Mouse (Mus musculus) cerebellum, postnatal 10 days (tissue): ENCODE data around the gene Pgs1.

Experiments
- DNase-seq, 2 experiments: peaks; one replicate each; pipeline ENCODE4 v3.0.0; 2021; ENCODE audit warnings: mixed read lengths in 2 of 2

Gene Pgs1

GRCm38 (mm10) chr11:117977694-117978360 is 8.3 kb upstream of the Pgs1 start:
- DNase-seq = peak; percentile 40 to 64

DNA sequence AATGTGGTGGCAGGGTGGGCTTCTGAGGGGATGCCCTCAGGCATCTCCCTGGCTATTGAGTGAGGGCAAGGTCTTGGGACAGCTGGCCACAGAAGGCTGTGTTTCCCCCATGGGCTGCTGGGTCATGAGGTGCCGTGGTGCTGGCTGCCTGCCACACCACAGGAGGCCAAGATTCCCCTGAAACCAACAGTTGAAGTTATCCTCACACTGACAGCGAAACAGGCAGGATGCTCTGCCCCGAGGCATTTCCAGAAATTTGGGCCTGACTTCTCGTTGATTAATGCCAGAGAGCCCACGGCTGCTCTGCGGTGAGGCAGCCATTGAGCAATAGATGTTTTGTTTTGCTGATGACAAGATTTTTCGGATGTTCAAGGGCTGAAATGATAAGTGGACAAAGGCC is 6.7 kb upstream of the Pgs1 start:
- DNase-seq = peak in 1 of 2 experiments; percentile 28

DNA sequence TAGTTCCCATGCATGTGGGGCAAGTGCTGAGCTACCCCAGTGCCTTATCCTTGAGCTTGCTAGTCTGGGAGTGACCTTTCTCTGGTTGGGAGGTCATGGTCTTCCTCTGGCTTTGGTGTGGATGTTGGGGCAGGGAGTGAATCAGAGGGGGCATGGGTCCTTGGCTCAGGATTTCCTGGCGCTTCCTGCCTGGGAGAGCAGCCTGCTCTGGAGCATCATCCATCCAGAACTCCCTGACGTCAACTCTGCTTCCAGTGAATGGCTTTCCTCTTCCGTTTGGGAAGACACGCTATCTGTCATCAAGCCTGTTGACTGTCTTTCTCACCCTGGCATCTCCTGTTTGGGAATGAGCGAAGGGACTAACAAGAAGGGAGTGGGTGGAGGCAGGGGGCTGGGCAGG is 3.7 kb upstream of the Pgs1 start:
- DNase-seq = no peak

GRCm38 (mm10) chr11:117983770-117984169 is 2.3 kb upstream of the Pgs1 start:
- no peak for DNase-seq

DNA sequence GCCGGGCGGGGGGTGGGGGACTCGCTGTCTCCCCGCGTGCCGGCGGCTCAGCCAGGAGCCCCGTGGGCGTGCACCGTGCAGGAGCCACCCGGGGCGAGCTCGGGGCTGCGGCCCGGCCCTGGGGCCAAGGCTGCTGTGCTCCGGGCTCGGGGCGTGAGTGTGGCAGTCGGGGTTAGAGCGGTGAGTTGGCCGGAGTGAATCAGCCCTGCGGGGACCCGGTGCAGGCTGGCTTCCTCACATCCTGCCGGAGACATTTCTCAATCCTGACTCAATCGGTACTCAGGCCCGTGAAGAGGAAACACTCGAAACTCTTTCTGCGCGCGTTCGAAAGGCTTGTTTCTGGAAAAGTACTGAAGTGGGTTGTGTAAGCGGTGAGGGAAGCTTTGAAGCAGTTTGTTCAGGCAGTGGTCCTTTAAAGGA is 950 bp downstream of the Pgs1 start:
- DNase-seq = peak in 1 of 2 experiments; percentile 61

DNA sequence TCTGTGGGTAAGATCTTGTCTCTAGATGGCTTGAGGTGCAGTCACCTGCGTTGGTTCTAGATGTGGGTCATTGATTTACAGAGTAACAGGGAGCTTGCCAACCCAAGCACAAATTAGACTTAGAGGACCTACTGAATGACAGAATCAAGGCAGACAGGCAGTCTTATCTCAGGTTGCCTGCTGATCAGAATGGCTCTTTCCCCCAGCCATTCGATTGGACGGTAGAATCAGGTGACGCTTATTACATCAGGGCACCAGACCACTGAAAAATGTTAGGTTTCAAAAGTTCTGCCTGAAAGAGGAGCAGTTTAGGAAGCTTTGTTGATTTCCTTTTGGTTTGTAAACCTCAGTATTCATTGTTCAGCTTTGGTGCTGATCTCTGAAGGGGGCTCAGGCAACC is 1.9 kb downstream of the Pgs1 start:
- DNase-seq = no peak

- DNase-seq = no peak
Measured at GRCm38 (mm10) chr11:117989241-117989640, 3.1 kb downstream of the Pgs1 start.

GRCm38 (mm10) chr11:117989926-117990325 is 3.8 kb downstream of the Pgs1 start:
- no peak for DNase-seq

DNA sequence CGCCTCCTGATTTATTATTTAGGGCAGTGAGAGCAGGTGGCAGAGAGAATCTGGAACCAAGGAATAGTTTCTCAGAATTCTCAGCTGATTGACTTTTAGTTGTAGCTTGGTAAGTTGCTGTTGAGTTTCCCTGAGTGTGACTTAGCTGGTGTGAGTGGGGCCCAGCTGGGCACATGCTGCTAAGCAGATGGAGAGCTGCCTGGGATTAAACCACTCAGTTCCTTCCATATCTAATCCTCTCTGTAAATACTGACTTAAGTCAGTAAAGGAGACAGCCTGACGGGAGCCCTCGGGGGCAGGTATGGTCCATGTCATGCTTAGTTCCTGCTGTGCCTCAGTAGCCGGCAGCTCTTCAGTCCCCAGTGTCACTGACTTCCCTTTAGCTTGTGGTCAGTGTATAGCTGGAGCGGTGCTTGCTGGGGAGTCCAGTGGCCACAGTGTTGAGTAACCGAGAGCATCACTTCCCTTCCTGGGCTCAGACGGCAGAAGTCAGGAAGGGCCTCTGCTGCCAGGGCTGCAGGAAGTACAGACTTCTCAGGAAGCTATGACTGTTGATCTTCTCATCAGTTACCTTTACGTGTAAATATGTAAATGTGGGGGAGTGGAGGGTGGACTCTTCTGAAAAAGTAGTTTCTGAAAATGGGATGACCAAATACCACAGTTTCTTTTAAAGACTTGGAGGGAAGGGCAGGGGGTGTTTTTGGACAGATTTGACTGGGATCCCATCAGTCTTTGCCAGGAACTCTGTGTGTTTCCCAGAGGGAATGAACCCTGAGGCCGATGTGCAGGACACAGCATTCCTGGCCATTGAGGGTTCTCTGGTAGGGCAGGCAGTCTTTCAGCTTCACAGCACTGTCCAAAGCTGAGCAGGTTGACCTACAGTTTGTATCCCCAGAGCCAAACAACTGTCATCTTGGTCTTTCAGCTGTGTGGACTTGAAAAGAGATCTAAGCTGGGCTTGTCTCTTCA is 5.7 kb downstream of the Pgs1 start:
- no peak for DNase-seq

- DNase-seq = no peak
Measured at GRCm38 (mm10) chr11:117993190-117994175, 7.4 kb downstream of the Pgs1 start.

- no peak for DNase-seq
Measured at GRCm38 (mm10) chr11:117994250-117995057, 8.4 kb downstream of the Pgs1 start.

DNA sequence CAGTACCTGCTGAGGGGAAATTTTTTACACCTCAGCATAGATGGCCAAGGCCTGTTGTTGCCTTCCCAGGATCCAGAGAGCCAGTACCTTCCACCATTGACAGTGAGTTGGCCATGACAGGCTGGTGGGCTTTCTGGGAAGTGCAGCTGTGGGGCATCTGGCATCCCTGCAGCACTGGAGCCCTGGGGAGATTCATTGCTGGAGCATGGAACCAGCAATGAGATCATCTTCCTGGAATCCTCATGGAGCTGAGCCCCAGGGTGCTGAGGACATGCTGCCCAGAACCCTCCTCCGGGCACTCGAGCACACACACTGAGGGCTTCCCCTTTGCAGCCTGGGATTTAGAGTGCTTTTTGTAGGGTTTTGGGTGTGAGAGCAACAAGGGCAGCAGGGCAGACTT is 9.2 kb downstream of the Pgs1 start:
- no peak for DNase-seq

DNA sequence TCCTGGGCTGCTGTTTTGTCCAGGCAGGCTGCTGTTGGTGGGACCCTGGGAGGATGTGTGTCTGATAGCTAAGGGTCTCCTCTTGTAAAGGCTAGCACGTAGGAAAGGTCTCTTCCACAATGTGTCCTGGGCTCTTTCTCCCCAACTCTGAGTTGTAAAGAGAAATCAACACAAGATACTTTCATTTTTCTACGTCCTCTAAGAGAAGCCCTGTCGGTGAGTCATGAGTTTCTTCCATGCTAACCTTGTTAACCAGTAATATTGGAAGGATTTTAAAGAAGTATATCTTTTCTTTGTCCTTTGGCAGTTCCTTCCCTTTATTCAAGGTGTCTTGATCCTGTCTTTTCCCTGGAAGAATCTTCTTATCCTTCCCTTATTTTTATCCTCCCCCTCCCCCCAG is 9.6 kb downstream of the Pgs1 start:
- no peak for DNase-seq

GRCm38 (mm10) chr11:117996066-117996465 is 10.0 kb downstream of the Pgs1 start:
- DNase-seq = no peak

- no peak for DNase-seq
Measured at GRCm38 (mm10) chr11:117997085-117997484, 11.0 kb downstream of the Pgs1 start.

DNA sequence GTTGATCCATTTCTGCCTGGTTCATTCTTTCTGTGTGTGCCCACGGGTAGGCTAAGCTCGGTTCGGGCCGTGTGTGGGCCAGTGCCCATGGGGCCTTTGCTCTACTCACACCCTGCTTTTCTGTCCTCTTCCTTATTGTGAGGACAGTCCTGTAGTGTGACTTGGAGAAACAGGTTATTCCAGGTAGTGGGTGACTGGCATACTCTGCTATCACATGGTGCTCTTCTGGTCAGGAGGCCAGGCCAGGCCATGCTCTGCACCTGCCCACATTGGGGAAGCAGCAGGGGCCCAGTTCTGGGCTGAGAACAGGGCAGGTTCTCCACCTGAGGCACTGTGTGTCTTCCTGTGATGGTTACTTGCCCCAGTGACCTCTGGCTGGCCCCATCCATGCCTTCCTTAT is 12.3 kb downstream of the Pgs1 start:
- DNase-seq = no peak

GRCm38 (mm10) chr11:117999260-117999934 is 13.3 kb downstream of the Pgs1 start:
- no peak for DNase-seq

DNA sequence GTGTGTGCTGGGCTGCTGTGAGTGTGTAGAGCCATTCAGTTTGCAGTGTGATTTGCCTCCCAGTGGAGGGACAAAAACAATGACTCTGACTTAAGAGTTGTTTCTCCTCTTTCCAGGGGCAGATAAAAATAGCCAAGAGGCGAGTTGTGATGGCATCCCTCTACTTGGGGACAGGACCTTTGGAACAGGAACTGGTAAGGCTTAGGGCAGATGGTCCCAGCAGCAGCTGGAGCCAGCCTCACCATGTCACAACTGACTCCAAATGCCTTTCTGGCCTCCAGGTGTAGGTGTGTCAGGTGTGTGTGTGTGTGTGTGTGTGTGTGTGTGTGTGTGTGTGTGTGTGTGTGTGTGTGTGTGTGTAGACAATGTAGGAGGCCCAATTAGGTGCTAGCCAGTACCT is 14.0 kb downstream of the Pgs1 start:
- DNase-seq = no peak

GRCm38 (mm10) chr11:118000565-118001215 is 14.6 kb downstream of the Pgs1 start:
- no peak for DNase-seq

DNA sequence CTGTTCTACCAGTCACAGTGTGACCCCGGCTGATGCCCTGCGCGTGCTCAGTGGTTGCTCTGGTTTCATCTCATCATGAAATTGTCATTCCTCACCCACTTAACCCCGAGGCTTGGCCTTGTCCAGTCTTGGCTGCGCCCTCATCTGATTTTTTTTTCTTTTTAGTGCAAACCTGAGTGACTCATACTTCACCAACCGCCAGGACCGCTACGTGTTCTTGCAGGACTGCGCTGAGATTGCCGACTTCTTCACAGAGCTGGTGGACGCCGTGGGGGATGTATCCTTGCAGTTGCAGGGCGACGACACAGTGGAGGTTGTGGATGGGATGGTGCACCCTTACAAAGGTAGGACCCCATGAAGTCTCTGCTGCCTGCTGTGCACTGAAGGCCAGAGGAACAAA is 17.1 kb downstream of the Pgs1 start:
- DNase-seq = no peak

DNA sequence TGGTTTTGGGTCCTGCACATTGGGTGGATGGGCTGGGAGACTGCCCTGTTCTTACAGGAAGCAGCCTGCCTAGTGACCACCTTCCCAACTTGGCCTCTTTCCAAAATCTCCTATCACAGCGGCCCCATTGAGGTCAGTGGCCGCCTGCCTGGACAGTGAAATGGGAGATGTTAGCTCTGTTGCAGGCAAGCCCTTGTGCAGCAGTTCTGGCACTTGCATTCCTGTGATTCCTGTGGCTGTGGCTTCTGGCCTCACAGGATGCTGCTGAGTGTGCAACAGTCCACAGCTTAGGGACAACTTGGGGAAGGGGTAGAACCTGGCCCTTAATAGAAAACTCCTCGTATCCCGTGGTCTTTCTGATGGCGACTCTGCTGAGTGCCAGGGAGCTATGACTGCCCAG is 17.6 kb downstream of the Pgs1 start:
- DNase-seq = no peak
